In genomic region chr2:73091302-73091701, GRCm38 (mm10) we compare ENCODE assay signal across 19 mouse cellular contexts.
DNase-seq lines count a peak whose midpoint lies in the region; ATAC-seq lines count a peak whose summit lies in the region.
"Had no signal": no experiment of that assay in that cellular context is flagged by ENCODE, and none has a peak within 500 bp of the region (broad histone marks: within the 10 kb centered on the region; RNA-seq: fewer than 3 reads in every experiment).

No protein-coding gene starts in this region.

- no peaks in the 10 kb centered on the region for H3K27me3 ChIP-seq in limb, embryonic 13.5 days
- H3K27me3 ChIP-seq in limb, embryonic 10.5 days (ENCODE audit: low read depth, poor library complexity, severe bottlenecking) = no peaks in the 10 kb centered on the region
- no peaks in the 10 kb centered on the region for H3K27me3 ChIP-seq in embryonic facial prominence, embryonic 15.5 days
- no peaks in the 10 kb centered on the region for H3K27me3 ChIP-seq in liver, embryonic 16.5 days (ENCODE audit: control insufficient read depth, insufficient read depth, low read depth, low read length)
- H3K27me3 ChIP-seq: CH12.LX; forebrain, embryonic 13.5 days; heart, embryonic 12.5 days; hindbrain, embryonic 15.5 days; Patski had no signal

- WGBS in limb, embryonic 13.5 days = 81% methylated on average over 8 of the region's 8 CpGs
- WGBS in limb, embryonic 10.5 days = 97% methylated on average over 8 of the region's 8 CpGs
- 72% methylated on average over 8 of the region's 8 CpGs for WGBS in embryonic facial prominence, embryonic 15.5 days
- 91% methylated on average over 8 of the region's 8 CpGs for WGBS in liver, embryonic 16.5 days (ENCODE audit: insufficient replicate concordance)

- peak overlapping the region; percentile 58; the same call in 1 of the 2 replicates for H3K27ac ChIP-seq in limb, embryonic 13.5 days
- no peak overlapping the region for H3K27ac ChIP-seq in limb, embryonic 10.5 days
- 0 out of 2 replicates have a peak overlapping the region, but pooled peaks have one; percentile 63 for H3K27ac ChIP-seq in embryonic facial prominence, embryonic 15.5 days (replicated peaks)
- peak overlapping the region; percentile 76; the same call in 1 of the 2 replicates for H3K27ac ChIP-seq in liver, embryonic 16.5 days (ENCODE audit: low read length)
- H3K27ac ChIP-seq: forebrain, embryonic 13.5 days; heart, adult 2 months; hindbrain, embryonic 15.5 days had no signal

- H3K9ac ChIP-seq in limb, embryonic 13.5 days = no peak overlapping the region
- no peak overlapping the region for H3K9ac ChIP-seq in embryonic facial prominence, embryonic 15.5 days
- H3K9ac ChIP-seq in liver, embryonic 16.5 days (ENCODE audit: low read depth, low read length) = no peak overlapping the region
- H3K9ac ChIP-seq: forebrain, embryonic 13.5 days; heart, embryonic 12.5 days; hindbrain, embryonic 15.5 days had no signal

- ATAC-seq in limb, embryonic 13.5 days (ENCODE audit: low FRiP score, low read depth) = no peak
- no peak for ATAC-seq in embryonic facial prominence, embryonic 15.5 days (ENCODE audit: insufficient number of reproducible peaks, low FRiP score, low TSS enrichment, low read depth)
- no peak for ATAC-seq in liver, embryonic 16.5 days (ENCODE audit: low read depth)
- ATAC-seq: activated CD4-positive, CD25-positive, alpha-beta regulatory T cell, adult 4 months; forebrain, embryonic 13.5 days; Patski had no signal

- no peak overlapping the region for H3K4me3 ChIP-seq in limb, embryonic 13.5 days
- H3K4me3 ChIP-seq in limb, embryonic 10.5 days = no peak overlapping the region
- no peak overlapping the region for H3K4me3 ChIP-seq in embryonic facial prominence, embryonic 15.5 days (replicated peaks)
- no peak overlapping the region for H3K4me3 ChIP-seq in liver, embryonic 16.5 days (ENCODE audit: low read depth, low read length)
- H3K4me3 ChIP-seq: forebrain, embryonic 13.5 days; heart, adult 2 months; heart, embryonic 12.5 days; hindbrain, embryonic 15.5 days had no signal

- peaks cover 6% of the 10 kb centered on the region; the same call in 1 of the 2 replicates for H3K4me1 ChIP-seq in limb, embryonic 13.5 days
- H3K4me1 ChIP-seq in limb, embryonic 10.5 days = no peaks in the 10 kb centered on the region
- peaks cover 4% of the 10 kb centered on the region; the same call in 1 of the 2 replicates for H3K4me1 ChIP-seq in embryonic facial prominence, embryonic 15.5 days
- peaks cover 38% of the 10 kb centered on the region for H3K4me1 ChIP-seq in liver, embryonic 16.5 days (ENCODE audit: control insufficient read depth, low read depth, low read length)
- H3K4me1 ChIP-seq: hindbrain, embryonic 15.5 days had no signal

- H3K4me2 ChIP-seq in limb, embryonic 13.5 days (replicated peaks) = no peak overlapping the region
- H3K4me2 ChIP-seq in embryonic facial prominence, embryonic 15.5 days (replicated peaks) = no peak overlapping the region
- no peak overlapping the region for H3K4me2 ChIP-seq in liver, embryonic 16.5 days (ENCODE audit: low read depth, low read length)
- H3K4me2 ChIP-seq: forebrain, embryonic 13.5 days; heart, embryonic 12.5 days; hindbrain, embryonic 15.5 days had no signal

- H3K36me3 ChIP-seq in limb, embryonic 13.5 days = peaks cover 7% of the 10 kb centered on the region; the same call in 1 of the 2 replicates
- peaks cover 9% of the 10 kb centered on the region for H3K36me3 ChIP-seq in limb, embryonic 10.5 days
- no peaks in the 10 kb centered on the region for H3K36me3 ChIP-seq in embryonic facial prominence, embryonic 15.5 days
- no peaks in the 10 kb centered on the region for H3K36me3 ChIP-seq in liver, embryonic 16.5 days (ENCODE audit: control insufficient read depth, insufficient read depth)

- no peak for DNase-seq in limb, embryonic 10.5 days (ENCODE audit: low spot score)
- DNase-seq in adipocyte (ENCODE audit: low spot score) = peak; percentile 64
- DNase-seq in gastrocnemius, postnatal 36 days = no peak
- DNase-seq: adrenal gland, adult 2 months; adrenal gland, postnatal 25 days; cerebellum, adult 18-20 months; cerebellum, adult 9-11 months; cerebellum, postnatal 36 days; gastrocnemius, postnatal 10 days; heart, adult 2 months had no signal

- intact Hi-C loops in gastrocnemius, postnatal 36 days (cut with DNase I) = no loop called here

- H3K9me3 ChIP-seq in limb, embryonic 13.5 days = no peaks in the 10 kb centered on the region
- no peaks in the 10 kb centered on the region for H3K9me3 ChIP-seq in limb, embryonic 10.5 days (replicated peaks)
- H3K9me3 ChIP-seq in embryonic facial prominence, embryonic 15.5 days (replicated peaks) = no peaks in the 10 kb centered on the region
- no peaks in the 10 kb centered on the region for H3K9me3 ChIP-seq in liver, embryonic 16.5 days (replicated peaks; ENCODE audit: control insufficient read depth, low read length)
- H3K9me3 ChIP-seq: forebrain, embryonic 13.5 days; heart, embryonic 12.5 days; hindbrain, embryonic 15.5 days had no signal
